Mouse (Mus musculus) hindbrain, embryonic 16.5 days (tissue): Measurements from ENCODE around the gene Col25a1. TPM values are rescaled to one million over a fixed set of nuclear protein-coding genes. Genes with fewer than 3 reads are reported as not detected.

ENCODE experiments used
- ATAC-seq: fragments of 200-750 bp; cut with Nextera tagmentation; 2 replicates; pipeline ENCODE4 v1.8.0; 2017; ENCODE audit warnings: moderate TSS enrichment, moderate library complexity
- H3K27ac ChIP-seq: fragments of 300-500 bp; sonication (generic); 2 replicates; pipeline ENCODE4 v1.5.1; 2014; ENCODE audit warnings: low read depth, mild to moderate bottlenecking, control low read depth, low read length, moderate library complexity
- H3K27me3 ChIP-seq: fragments of 300-500 bp; sonication (generic); replicated peaks from 2 replicates; pipeline ENCODE4 v1.6.1; 2014; ENCODE audit warnings: low read length; ENCODE audit not compliant: control insufficient read depth, insufficient read depth
- H3K36me3 ChIP-seq: fragments of 300-500 bp; sonication (generic); 2 replicates; pipeline ENCODE4 v1.6.1; 2014; ENCODE audit warnings: mild to moderate bottlenecking, low read length, moderate library complexity, mixed read lengths; ENCODE audit not compliant: control insufficient read depth, insufficient read depth
- H3K4me1 ChIP-seq: fragments of 300-500 bp; sonication (generic); 2 replicates; pipeline ENCODE4 v1.6.1; 2014; ENCODE audit warnings: low read depth, low read length; ENCODE audit not compliant: control insufficient read depth, insufficient read depth
- H3K4me2 ChIP-seq: fragments of 300-500 bp; sonication (generic); 2 replicates; pipeline ENCODE4 v1.6.1; 2014; ENCODE audit warnings: mild to moderate bottlenecking, low read length, control low read depth, moderate library complexity
- H3K4me3 ChIP-seq: fragments of 300-500 bp; sonication (generic); 2 replicates; pipeline ENCODE4 v1.5.1; 2014; ENCODE audit warnings: mild to moderate bottlenecking, low read length, control low read depth, moderate library complexity
- H3K9ac ChIP-seq: fragments of 300-500 bp; sonication (generic); 2 replicates; pipeline ENCODE4 v1.6.1; 2014; ENCODE audit warnings: low read depth, mild to moderate bottlenecking, control low read depth, low read length, moderate library complexity
- H3K9me3 ChIP-seq: fragments of 300-500 bp; sonication (generic); 2 replicates; pipeline ENCODE4 v1.6.1; 2014; ENCODE audit warnings: mild to moderate bottlenecking, low read length, moderate library complexity; ENCODE audit not compliant: control insufficient read depth
- whole genome bisulfite sequencing: fragments of 180-500 bp; shearing (Covaris S2); extraction: QIAGEN DNeasy Blood & Tissue Kit; methylation state at CpG from one replicate; pipeline ENCODE4 v1.1.7; 2014; 5-methylcytosine and 5-hydroxymethylcytosine counted together
- polyA plus RNA-seq: library from polyadenylated mRNA; unstranded; fragments of >200 nt; fragmentation: Nextera tagmentation; extraction: Ambion mirVana; gene quantifications from 2 replicates; pipeline ENCODE4 v1.2.1, GENCODE M21; 2015

The Col25a1 gene
- polyA plus RNA-seq, 1 experiment from 2014 or later: 4.8 TPM

- WGBS: 85% methylated on average over 2 of the region's 2 CpGs
- Histone ChIP-seq H3K9me3 (no peaks in the 10 kb centered on the region), H3K36me3 (no peaks in the 10 kb centered on the region), H3K9ac (no peak overlapping the region), H3K27ac (no peak overlapping the region), H3K4me1 (no peaks in the 10 kb centered on the region), H3K4me3 (no peak overlapping the region), H3K4me2 (no peak overlapping the region), H3K27me3 (no peaks in the 10 kb centered on the region)
- ATAC-seq: no peak
Observed at GRCm38 (mm10) chr3:130581577-130581976, 450.3 kb downstream of the Col25a1 start.

GRCm38 (mm10) chr3:130582903-130583664 is 451.8 kb downstream of the Col25a1 start:
- peak; percentile 67; the same call in 1 of the 2 replicates for ATAC-seq
- H3K4me2 ChIP-seq: no peak overlapping the region
- H3K4me3 ChIP-seq: no peak overlapping the region
- no peaks in the 10 kb centered on the region for H3K27me3 ChIP-seq
- no peaks in the 10 kb centered on the region for H3K36me3 ChIP-seq
- 79% methylated on average over 13 of the region's 13 CpGs for WGBS
- H3K4me1 ChIP-seq: no peaks in the 10 kb centered on the region
- H3K9me3 ChIP-seq: no peaks in the 10 kb centered on the region
- no peak overlapping the region for H3K27ac ChIP-seq
- no peak overlapping the region for H3K9ac ChIP-seq

GRCm38 (mm10) chr3:130584007-130584406 is 452.7 kb downstream of the Col25a1 start:
- Histone ChIP-seq H3K27ac (no peak overlapping the region), H3K4me2 (no peak overlapping the region), H3K4me1 (no peaks in the 10 kb centered on the region), H3K9ac (no peak overlapping the region), H3K36me3 (no peaks in the 10 kb centered on the region), H3K27me3 (no peaks in the 10 kb centered on the region), H3K9me3 (no peaks in the 10 kb centered on the region), H3K4me3 (no peak overlapping the region)
- ATAC-seq: no peak
- 88% methylated on average over 7 of the region's 7 CpGs for WGBS

GRCm38 (mm10) chr3:130595050-130595449 is 463.7 kb downstream of the Col25a1 start:
- no peak overlapping the region for H3K9ac ChIP-seq
- no peak for ATAC-seq
- 93% methylated on average over 8 of the region's 8 CpGs for WGBS
- H3K36me3 ChIP-seq: no peaks in the 10 kb centered on the region
- H3K4me2 ChIP-seq: no peak overlapping the region
- no peaks in the 10 kb centered on the region for H3K9me3 ChIP-seq
- no peak overlapping the region for H3K27ac ChIP-seq
- H3K4me3 ChIP-seq: no peak overlapping the region
- H3K27me3 ChIP-seq: no peaks in the 10 kb centered on the region
- H3K4me1 ChIP-seq: no peaks in the 10 kb centered on the region

- Histone ChIP-seq H3K9ac (no peak overlapping the region), H3K36me3 (no peaks in the 10 kb centered on the region), H3K4me2 (no peak overlapping the region), H3K4me1 (no peaks in the 10 kb centered on the region), H3K4me3 (no peak overlapping the region), H3K27me3 (no peaks in the 10 kb centered on the region), H3K27ac (no peak overlapping the region), H3K9me3 (no peaks in the 10 kb centered on the region)
- WGBS: 80% methylated on average over 10 of the region's 10 CpGs
- no peak for ATAC-seq
Observed at GRCm38 (mm10) chr3:130601491-130601890, 470.2 kb downstream of the Col25a1 start.

- Histone ChIP-seq H3K36me3 (no peaks in the 10 kb centered on the region), H3K9ac (no peak overlapping the region), H3K4me1 (no peaks in the 10 kb centered on the region), H3K4me3 (no peak overlapping the region), H3K9me3 (no peaks in the 10 kb centered on the region), H3K4me2 (no peak overlapping the region), H3K27ac (no peak overlapping the region), H3K27me3 (no peaks in the 10 kb centered on the region)
- ATAC-seq: no peak
- WGBS: 77% methylated on average over 2 of the region's 2 CpGs
Observed at GRCm38 (mm10) chr3:130607924-130608323, 476.6 kb downstream of the Col25a1 start.

GRCm38 (mm10) chr3:130614444-130614843 is 483.1 kb downstream of the Col25a1 start:
- 89% methylated on average over 9 of the region's 9 CpGs for WGBS
- no peaks in the 10 kb centered on the region for H3K36me3 ChIP-seq
- H3K9ac ChIP-seq: no peak overlapping the region
- no peaks in the 10 kb centered on the region for H3K9me3 ChIP-seq
- H3K4me2 ChIP-seq: no peak overlapping the region
- peaks cover 5% of the 10 kb centered on the region; the same call in 1 of the 2 replicates for H3K4me1 ChIP-seq
- H3K4me3 ChIP-seq: no peak overlapping the region
- ATAC-seq: no peak
- H3K27ac ChIP-seq: no peak overlapping the region
- H3K27me3 ChIP-seq: no peaks in the 10 kb centered on the region

GRCm38 (mm10) chr3:130615625-130616024 is 484.3 kb downstream of the Col25a1 start:
- Histone ChIP-seq H3K27me3 (no peaks in the 10 kb centered on the region), H3K4me1 (peaks cover 5% of the 10 kb centered on the region; the same call in 1 of the 2 replicates), H3K9me3 (no peaks in the 10 kb centered on the region), H3K9ac (no peak overlapping the region), H3K27ac (no peak overlapping the region), H3K4me3 (no peak overlapping the region), H3K36me3 (no peaks in the 10 kb centered on the region), H3K4me2 (no peak overlapping the region)
- ATAC-seq: 0 out of 2 replicates have a peak, but pooled peaks have one; percentile 17
- 56% methylated on average over 8 of the region's 8 CpGs for WGBS

- H3K4me2 ChIP-seq: peak within 1 kb of the TSS; percentile 55
- peak within 1 kb of the TSS; percentile 20 for H3K4me3 ChIP-seq
- no peak for ATAC-seq
- H3K36me3 ChIP-seq: no peaks in the 10 kb centered on the region
- WGBS: 6% methylated on average over 10 of the region's 10 CpGs
- no peak within 1 kb of the TSS for H3K9ac ChIP-seq
- no peaks in the 10 kb centered on the region for H3K27me3 ChIP-seq
- H3K9me3 ChIP-seq: no peaks in the 10 kb centered on the region
- H3K4me1 ChIP-seq: peaks cover 5% of the 10 kb centered on the region; the same call in 1 of the 2 replicates
- H3K27ac ChIP-seq: no peak within 1 kb of the TSS
Observed at GRCm38 (mm10) chr3:130617439-130617898, 486.2 kb downstream of the Col25a1 start, which contains the start of gene Etnppl. TSS of gene Etnppl (plus strand) at chr3:130617448.
